Mouse (Mus musculus): ENCODE measurements around the gene Raly.
"Not testable (repeated sequence)": the region's sequence is repeated elsewhere in the genome, so short reads cannot be mapped to it uniquely, and the experiment has no call there.

The Raly gene

GRCm38 (mm10) chr2:154863672-154864071 lies 72.8 kb downstream of the Raly start:
- DNase-seq, result peak; percentile 22

DNA sequence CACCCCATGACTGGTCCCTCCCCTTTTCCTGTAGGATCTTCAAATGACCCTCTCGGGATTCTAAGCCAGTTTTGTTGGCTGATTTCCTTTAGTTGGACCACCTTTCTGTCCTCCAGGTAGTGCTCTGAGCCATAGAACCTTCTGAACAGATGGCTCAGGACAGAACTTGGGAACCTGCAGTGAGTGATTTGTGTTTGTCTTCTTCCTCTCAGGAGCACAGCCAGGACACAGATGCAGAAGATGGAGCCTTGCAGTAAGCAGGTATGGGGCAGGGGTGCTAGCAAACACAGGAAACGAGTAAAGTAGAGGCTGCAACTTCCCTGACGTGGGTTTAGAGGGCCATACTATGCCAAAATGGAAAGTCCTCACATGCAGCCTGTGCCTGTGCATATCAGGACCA lies 74.8 kb downstream of the Raly start:
- no peak for DNase-seq

DNA sequence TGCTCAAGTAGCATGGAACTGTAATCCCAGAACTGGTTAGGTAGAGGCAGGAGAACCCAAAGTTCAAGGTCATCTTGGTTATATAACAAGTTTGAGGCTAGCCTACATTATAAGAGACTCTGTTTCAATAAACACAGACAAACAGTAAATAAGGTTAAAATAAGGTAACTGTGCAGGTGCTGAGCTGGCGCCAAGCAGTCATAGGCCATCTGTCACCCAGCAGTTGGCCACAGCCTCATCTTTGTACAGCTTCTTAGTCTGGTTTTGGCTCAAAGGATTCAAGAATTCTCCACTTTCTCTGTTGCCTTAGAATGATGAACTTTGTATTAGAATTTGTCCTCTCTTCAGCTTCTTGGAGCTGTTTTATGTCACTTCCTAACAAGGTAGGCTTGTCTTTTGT lies 77.2 kb downstream of the Raly start:
- no peak for DNase-seq

GRCm38 (mm10) chr2:154869954-154870641 lies 79.2 kb downstream of the Raly start:
- no peak for DNase-seq

DNA sequence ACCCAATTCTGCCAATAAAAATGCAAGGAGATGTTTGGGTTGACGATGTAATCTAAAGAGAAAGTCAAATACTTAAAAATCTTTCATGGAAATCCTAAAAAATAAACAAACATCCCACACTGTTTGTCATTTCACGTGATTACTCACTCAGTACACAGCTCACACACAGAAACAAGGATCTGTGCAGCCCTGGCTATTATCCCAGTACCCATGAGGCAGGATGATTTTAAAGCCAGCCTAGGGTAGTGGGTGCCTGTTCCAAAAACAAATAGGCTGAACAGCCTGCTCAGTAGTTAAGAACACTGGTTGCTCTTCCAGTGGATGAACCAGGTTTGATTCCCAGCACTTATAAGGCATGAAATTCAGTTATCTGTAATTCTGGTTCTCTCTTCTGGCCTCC lies 85.7 kb downstream of the Raly start:
- DNase-seq, result no peak

GRCm38 (mm10) chr2:154891585-154891984 lies 100.7 kb downstream of the Raly start:
- no peak for DNase-seq

DNA sequence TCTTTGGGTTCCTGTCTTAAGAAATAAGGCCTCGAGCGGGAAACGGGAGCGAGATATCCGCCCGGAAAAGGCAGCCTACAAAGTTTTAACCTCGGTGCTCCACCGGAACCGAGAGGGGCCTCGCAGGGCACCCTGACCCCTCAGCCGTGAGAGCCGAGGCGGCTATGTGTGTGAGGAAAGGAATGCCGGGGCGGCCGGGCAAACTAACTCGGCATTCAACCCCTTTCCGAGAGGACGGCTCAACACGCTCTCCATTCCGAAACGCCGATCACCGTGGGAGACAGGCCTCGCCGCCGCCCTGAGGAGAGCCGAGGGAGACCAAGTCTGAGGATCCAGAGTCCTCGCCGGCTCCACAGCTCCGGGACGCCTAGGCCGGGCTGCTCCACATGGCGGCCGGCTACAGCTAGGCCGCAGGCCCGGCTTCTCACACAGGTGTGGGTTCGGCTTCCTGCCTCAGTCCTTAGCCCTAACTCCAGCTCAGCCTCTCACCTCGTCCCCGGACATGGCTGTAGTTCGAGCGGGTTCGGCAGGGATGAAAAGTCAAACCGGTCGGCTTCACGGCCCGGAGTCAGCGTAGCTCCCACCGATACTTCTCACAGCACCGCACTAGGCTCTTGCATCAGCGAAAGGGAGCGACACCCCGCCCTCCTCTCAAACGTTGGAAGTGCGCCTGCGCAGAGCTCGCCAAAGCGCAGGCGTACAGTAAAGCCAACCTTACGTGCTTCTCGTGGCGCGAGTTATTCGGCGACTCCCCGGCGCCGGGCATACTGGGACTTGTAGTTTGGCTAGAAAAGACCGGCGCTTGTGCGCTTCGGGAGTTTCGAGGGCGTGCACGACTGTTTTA lies 101.5 kb downstream of the Raly start, which contains the start of gene Eif2s2:
Gene Eif2s2, minus strand, starts transcription at position 735 of the 844 bp plus-strand sequence.
- DNase-seq, result peak; percentile 97

DNA sequence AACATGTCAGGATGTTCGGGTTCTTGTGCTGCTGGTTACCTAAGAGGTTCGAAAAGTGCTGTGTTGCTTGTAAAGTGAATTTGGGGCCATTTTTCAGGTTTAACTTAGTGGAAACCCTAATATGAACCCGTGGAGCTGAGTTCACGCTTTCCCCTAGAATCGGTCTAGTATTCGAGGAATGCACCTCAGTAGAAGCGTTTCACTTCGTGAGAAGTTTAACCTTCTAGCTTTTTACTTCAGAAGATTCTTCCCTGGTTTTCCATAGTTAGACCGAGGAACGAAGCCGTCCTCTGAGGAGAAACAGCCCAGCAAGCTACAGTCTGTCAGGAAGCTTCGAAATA lies 102.1 kb downstream of the Raly start:
- DNase-seq, result no peak

DNA sequence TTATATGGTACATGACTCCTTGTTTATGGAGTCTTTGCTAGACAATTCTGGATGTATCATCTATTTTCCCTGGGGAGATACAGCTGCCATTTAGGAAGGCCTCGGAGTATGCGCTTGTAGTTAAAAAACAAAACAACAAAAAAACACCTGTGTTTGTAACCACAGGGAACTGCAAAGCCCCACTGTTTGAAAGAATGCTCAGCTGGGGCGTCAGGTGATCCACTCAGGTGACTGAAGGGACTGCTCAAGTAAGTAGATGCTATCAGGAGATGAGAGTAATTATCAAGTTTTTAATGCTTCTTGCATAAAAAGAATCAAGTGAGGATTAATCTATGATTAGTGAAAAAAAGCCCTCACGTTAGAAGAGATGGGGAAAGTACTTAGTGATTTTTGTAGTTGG lies 102.7 kb downstream of the Raly start:
- no peak for DNase-seq

DNA sequence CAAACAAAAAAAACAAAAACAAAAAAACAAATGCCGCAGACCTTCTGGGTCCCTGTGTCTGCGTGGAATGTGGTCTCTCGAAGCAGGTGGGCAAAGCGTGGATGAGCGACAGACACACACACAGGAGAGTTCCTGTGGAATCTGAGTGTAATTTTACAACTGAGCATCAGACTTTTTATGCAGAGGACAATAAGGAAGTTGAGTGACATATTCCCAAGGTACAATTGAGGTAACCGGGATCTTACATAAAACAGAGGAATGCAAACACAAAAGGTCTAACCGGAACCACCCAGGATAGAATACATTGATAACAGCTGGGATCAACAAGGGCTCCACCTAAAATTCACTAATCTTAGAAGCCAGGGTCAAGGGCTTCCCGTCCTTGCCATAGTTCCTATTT lies 108.1 kb downstream of the Raly start:
- DNase-seq, result not testable (repeated sequence)

GRCm38 (mm10) chr2:154899412-154899811 lies 108.5 kb downstream of the Raly start:
- DNase-seq, result not testable (repeated sequence)

GRCm38 (mm10) chr2:154902111-154902510 lies 111.2 kb downstream of the Raly start:
- DNase-seq, result no peak

DNA sequence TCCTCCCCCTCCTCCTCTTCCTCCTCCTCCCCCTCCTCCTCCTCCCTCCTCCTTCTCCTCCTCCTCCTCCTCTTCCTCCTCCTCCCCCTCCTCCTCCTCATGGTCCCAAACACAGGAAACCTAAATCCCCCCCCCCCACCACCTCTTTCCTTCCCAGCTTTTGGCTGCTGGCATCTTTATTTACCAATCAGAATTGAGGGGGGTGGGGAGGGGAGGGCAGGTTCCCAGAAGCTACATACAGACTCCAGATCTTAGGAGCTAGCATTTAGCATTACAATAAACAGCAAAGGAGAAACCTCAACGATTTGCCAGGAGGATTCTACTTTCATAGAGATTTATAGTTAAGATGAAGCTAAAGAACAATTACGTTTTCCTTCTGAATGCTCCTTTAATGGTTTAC lies 114.9 kb downstream of the Raly start:
- DNase-seq, result no peak

- not testable (repeated sequence) for DNase-seq
Measured at GRCm38 (mm10) chr2:154908223-154908622, 117.3 kb downstream of the Raly start.

DNA sequence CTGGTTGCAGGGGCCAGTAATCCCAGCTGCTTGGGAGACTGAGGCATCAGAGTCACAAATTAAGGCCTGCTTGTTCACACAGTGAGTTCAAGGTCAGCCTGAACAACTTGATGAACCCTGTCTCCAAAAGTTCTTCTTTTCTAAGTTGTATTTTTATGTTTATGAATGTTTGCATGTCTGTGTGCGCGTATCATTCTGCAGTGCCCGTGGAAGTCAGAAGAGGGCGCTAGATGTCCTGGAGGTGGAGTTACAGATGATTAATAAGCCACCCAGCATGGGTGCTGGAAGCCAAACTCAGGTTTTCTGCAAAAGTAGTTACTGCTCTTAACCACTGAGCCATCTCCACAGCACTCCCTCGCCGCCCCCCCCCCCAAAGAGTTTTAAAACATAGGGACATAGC lies 118.9 kb downstream of the Raly start:
- no peak for DNase-seq

GRCm38 (mm10) chr2:154915922-154916541 lies 125.1 kb downstream of the Raly start:
- DNase-seq, result no peak

DNA sequence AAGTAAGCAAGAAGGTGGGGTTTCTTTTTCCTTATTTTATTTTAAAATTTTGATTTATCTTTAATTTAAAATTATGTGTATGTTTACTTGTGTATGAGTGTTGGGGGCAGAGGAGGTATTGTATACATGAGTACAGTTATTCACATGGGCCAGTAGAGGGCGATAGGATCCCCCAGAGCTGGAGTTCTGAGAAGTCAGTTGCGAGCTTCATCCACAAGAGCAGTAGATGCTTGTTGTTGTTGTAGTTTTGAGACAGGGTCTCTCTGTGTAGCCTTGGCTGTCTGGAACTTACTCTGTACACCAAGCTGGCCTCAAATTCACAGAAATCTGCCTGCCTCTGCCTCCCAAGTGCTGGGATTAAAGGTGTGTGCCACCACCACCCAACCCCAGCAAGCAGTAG lies 125.7 kb downstream of the Raly start:
- DNase-seq, result no peak

Data from layer of hippocampus, adult 9-11 months (tissue).